Mouse (Mus musculus): ENCODE measurements around the gene Tex35. TPM values are rescaled to one million over a fixed set of nuclear protein-coding genes. Genes with fewer than 3 reads are reported as not detected.

The Tex35 gene
- total RNA-seq, 2 experiments from 2014 or later: not detected

DNA sequence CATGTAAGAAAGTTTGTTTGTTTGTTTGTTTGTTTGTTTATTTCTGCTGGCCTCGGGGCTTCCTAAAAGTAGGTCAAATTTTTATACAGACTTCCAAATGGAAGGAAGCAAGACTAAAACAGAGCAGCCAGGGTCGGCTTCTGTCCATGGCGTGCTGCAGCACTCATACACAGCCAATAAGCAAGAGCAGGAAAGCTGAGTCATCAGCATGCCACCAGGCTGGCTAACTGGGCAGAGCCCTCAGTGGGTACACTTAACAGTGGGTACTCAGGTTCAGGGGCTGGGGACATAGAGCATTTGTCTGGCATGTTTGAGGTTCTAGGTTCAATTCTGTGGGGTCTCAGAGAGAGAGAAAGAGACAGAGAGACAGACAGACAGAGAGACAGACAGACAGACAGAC is 47.3 kb downstream of the Tex35 start:
- no peak for ATAC-seq (replicated peaks; ENCODE audit: low FRiP score, poor library complexity, severe bottlenecking)

DNA sequence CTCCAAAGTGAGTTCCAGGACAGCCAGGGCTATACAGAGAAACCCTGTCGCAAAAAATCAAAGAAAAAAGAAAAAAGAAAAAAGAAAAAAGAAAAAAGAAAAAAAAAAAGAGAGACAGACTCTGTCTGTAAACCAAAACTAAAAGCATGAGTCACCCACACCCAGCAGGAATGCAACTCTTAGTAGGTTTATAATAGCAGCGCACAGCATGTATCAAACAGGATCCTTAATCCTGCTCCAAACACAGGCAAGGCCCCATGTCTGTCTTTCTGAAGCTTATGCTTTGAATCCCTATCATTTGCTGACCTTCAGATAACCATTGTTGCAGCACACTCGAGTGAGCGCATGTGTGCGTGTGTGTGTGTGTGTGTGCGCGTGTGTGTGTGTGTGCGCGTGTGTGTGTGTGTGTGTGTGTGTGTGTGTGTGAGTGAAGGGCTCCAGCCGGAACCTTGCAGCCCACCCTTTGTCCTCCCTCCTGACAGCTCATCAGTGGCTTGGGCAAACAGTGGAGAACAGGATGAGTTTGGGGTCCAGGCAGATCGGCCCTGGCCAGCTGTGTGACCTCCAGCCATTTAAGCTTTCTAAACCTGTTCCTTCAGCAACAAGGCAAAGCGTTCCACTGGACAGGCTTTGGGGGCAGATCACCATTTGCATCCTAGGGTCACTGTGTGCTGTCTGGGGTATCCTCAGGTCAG is 47.9 kb downstream of the Tex35 start:
- ATAC-seq (replicated peaks; ENCODE audit: low FRiP score, poor library complexity, severe bottlenecking): no peak

DNA sequence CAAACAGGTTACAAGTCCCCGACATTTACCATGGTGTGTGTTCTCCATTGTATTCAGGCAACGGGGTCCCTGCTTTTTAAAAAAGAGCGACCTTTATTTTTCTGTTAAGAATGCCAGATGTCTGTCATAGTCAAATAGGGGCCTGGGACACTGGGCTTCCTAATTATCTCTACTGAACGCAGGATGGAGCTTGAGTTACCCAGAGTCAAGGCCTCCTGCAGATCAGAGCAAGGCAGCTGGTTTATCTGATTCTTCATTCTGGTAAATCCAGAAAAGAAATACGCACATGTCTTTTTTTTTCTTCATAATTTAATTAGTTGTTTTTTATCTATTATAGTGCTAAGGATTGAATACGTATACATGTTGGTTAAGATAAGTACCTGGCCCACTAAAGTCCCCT is 52.6 kb downstream of the Tex35 start:
- ATAC-seq (replicated peaks; ENCODE audit: low FRiP score, poor library complexity, severe bottlenecking): no peak

DNA sequence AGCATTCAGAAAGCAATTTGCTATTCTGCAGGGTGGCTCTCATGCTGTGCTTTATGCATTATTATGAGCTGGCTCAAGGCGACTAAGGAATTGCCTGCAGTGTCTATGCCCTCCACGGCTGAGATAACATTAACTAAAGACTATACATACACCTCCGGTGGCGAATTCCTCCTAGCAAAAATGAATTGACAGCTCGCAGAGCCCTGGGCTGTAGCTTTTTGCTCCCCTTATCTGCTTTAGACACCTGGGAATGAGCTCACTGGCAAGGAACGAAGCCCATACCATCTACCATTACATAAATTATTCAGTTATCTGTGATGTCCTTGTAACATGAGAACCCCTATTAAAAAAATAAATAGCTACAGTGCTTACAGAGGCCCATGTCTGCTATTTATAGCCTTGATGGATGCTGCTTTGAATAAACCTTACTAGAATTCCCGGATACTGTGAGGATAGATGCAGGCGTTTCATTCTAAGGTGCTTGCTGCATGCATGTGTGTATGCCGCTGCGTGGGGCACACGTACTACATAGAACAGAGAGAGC is 53.1 kb downstream of the Tex35 start:
- ATAC-seq (replicated peaks; ENCODE audit: low FRiP score, poor library complexity, severe bottlenecking): peak; percentile 41; the same call in 1 of the 2 replicates

DNA sequence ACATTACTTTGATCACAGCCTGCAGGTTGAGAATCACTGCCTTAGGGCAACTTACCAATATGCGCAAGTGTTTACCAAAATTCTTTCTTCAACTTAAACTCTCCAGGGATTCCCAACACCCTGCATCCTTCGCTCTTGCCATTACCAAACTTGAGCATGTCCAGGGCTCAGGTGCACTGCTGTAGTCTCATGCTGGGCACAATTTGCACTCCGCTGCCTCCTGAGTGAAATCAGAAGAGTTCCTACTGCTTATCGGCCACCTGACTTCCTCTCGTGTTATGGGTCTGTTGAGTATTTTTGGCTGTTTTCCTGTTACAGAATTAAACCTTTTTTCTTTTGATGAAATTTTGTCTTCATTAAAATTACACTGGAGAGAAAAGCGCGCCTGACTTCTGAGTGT is 53.8 kb downstream of the Tex35 start:
- ATAC-seq (replicated peaks; ENCODE audit: low FRiP score, poor library complexity, severe bottlenecking): no peak

DNA sequence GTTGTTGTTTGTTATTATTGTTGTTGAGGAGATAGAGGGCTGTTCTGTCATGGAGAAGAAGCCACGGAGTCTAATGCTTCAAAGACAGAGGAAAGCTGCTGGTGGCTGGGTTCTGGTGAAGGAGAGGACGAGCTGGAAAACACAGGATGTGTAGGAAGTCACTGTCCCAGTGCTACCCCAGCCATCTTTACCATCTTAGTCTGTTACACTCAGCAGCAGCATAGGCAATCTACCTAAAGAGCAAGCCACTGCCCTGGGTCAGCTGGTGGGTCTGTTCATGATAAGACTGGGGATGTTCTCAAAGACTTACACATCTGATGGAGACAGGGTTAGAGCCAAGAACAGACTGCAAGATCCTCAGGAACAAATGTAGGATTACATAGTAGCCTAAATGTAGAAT is 58.6 kb downstream of the Tex35 start:
- ATAC-seq (replicated peaks; ENCODE audit: low FRiP score, poor library complexity, severe bottlenecking): no peak

Other genes with a start within 250 kb of the Tex35 start
- 8.3 and 20.1 TPM in 2 replicates for gene Ralgps2, start 169.1 kb downstream of the Tex35 start, total RNA-seq (2015; ENCODE audit: low replicate concordance)
- gene Ralgps2, start 169.1 kb downstream of the Tex35 start, total RNA-seq (2017; ENCODE audit: low replicate concordance): 3.9 and 18.2 TPM in 2 replicates

Data from erythroid progenitor cell, adult 5-6 weeks (primary cell).